Mouse (Mus musculus) liver, embryonic 16.5 days (tissue): ENCODE measurements around the gene Qrich1. TPM values are rescaled to one million over a fixed set of nuclear protein-coding genes. Genes with fewer than 3 reads are reported as not detected.

Experiments used
- ATAC-seq: fragments of 200-750 bp; cut with Nextera tagmentation; 2 replicates; pipeline ENCODE4 v1.8.0; 2017; ENCODE audit warnings: low read depth, mild to moderate bottlenecking, moderate number of reproducible peaks, moderate library complexity
- H3K27ac ChIP-seq: fragments of 300-500 bp; sonication (generic); 2 replicates; pipeline ENCODE4 v1.5.1; 2014; ENCODE audit warnings: mild to moderate bottlenecking, low read length
- H3K27me3 ChIP-seq: fragments of 300-500 bp; sonication (generic); 2 replicates; pipeline ENCODE4 v1.6.1; 2014; ENCODE audit warnings: low read depth, low read length, mixed read lengths; ENCODE audit not compliant: control insufficient read depth, insufficient read depth
- H3K36me3 ChIP-seq: fragments of 300-500 bp; sonication (generic); 2 replicates; pipeline ENCODE4 v1.6.1; 2014; ENCODE audit warnings: mild to moderate bottlenecking; ENCODE audit not compliant: control insufficient read depth, insufficient read depth
- H3K4me1 ChIP-seq: fragments of 300-500 bp; sonication (generic); 2 replicates; pipeline ENCODE4 v1.6.1; 2014; ENCODE audit warnings: low read depth, low read length, mixed read lengths; ENCODE audit not compliant: control insufficient read depth
- H3K4me2 ChIP-seq: fragments of 300-500 bp; sonication (generic); 2 replicates; pipeline ENCODE4 v1.6.1; 2014; ENCODE audit warnings: low read depth, low read length, mixed read lengths
- H3K4me3 ChIP-seq: fragments of 300-500 bp; sonication (generic); 2 replicates; pipeline ENCODE4 v1.5.1; 2014; ENCODE audit warnings: low read depth, mild to moderate bottlenecking, low read length
- H3K9ac ChIP-seq: fragments of 300-500 bp; sonication (generic); 2 replicates; pipeline ENCODE4 v1.6.1; 2014; ENCODE audit warnings: low read depth, low read length
- H3K9me3 ChIP-seq: fragments of 300-500 bp; sonication (generic); replicated peaks from 2 replicates; pipeline ENCODE4 v1.6.1; 2016; ENCODE audit warnings: low read length; ENCODE audit not compliant: control insufficient read depth
- WGBS: fragments of 180-500 bp; shearing (Covaris S2); extraction: QIAGEN DNeasy Blood & Tissue Kit; methylation state at CpG from one replicate; pipeline ENCODE4 v1.1.7; 2014; ENCODE audit not compliant: insufficient replicate concordance; 5-methylcytosine and 5-hydroxymethylcytosine counted together
- polyA plus RNA-seq: library from polyadenylated mRNA; unstranded; fragments of >200 nt; fragmentation: Nextera tagmentation; extraction: Ambion mirVana; gene quantifications from 2 replicates; pipeline ENCODE4 v1.2.1, GENCODE M21; 2015

The Qrich1 gene
- polyA plus RNA-seq, 1 experiment from 2014 or later = 44.2 TPM

- peaks cover 32% of the 10 kb centered on the region for H3K36me3 ChIP-seq
- peak within 1 kb of the TSS; percentile 100 for H3K4me3 ChIP-seq
- H3K4me2 ChIP-seq = peak within 1 kb of the TSS; percentile 90
Observed at GRCm38 (mm10) chr9:108490559-108491285, 25.9 kb upstream of the Qrich1 start, which contains the start of gene Usp19. TSS of gene Usp19 (plus strand) at chr9:108490602.

DNA sequence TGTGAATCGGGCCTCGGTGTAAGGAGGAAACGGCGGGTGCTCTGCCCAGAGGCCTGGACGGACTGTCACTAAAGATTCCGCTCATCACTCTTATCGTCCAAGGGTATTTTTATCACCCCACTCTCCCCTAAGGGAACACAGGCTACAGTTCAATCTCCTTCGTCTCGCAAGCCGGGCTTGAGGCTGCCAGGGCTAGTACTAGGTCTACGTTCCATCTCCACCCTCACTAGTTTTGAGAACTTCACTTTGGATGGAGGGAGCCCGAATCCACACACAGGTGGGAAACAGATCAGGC, 25.4 kb upstream of the Qrich1 start:
- no peak; the same call in 1 of the 2 replicates for ATAC-seq
- Histone ChIP-seq H3K9ac (peak overlapping the region; percentile 97), H3K27me3 (no peaks in the 10 kb centered on the region), H3K9me3 (no peaks in the 10 kb centered on the region), H3K4me1 (peaks cover 18% of the 10 kb centered on the region), H3K4me3 (peak overlapping the region; percentile 100), H3K36me3 (peaks cover 37% of the 10 kb centered on the region), H3K27ac (peak overlapping the region; percentile 97), H3K4me2 (peak overlapping the region; percentile 90)
- WGBS = 4% methylated on average over 12 of the region's 12 CpGs

More at GRCm38 (mm10) chr9:108490559-108491285, 25.9 kb upstream of the Qrich1 start, which contains the start of gene Usp19:
- Histone ChIP-seq H3K9ac (peak within 1 kb of the TSS; percentile 97), H3K27ac (peak within 1 kb of the TSS; percentile 97), H3K4me1 (peaks cover 18% of the 10 kb centered on the region), H3K27me3 (no peaks in the 10 kb centered on the region), H3K9me3 (no peaks in the 10 kb centered on the region)
- WGBS = 0% methylated on average over 69 of the region's 69 CpGs
- ATAC-seq = peak; percentile 91

DNA sequence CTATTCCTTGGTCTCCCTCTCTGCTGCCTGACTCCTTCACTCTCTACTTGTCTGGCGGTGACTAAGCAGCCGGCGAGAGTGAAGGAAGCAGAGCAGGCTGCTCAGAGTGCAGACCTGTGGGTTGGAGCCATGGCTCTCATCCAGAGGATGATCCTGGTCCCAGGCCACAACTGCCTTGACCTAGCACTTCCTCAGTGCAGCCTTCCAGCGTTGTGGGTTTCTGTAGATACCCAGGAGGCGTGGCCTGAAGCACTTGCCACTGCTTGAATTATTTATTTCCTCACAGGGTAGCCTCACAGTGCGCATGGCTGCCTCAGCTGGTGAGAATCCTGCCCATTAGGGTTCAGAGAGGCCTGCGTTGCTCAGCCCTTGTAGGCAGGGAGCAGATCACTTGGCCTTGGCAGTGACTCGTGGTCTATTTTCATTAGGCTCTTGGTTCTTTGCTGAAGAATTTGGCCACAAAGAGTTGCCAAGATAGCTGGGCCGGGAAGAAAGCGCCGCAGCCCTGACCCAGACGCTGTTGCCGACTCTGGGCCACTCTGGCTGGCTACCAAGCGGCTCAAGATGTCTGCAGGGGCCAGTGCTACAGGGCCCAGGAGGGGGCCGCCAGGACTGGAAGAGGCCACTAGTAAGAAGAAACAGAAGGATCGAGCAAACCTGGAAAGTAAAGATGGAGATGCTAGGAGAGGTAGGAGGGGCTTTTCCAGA, 24.4 kb upstream of the Qrich1 start:
- WGBS = 66% methylated on average over 16 of the region's 16 CpGs
- Histone ChIP-seq H3K27ac (peak overlapping the region; percentile 97), H3K4me3 (peak overlapping the region; percentile 100), H3K9ac (peak overlapping the region; percentile 97), H3K4me1 (peaks cover 18% of the 10 kb centered on the region), H3K27me3 (no peaks in the 10 kb centered on the region), H3K4me2 (peak overlapping the region; percentile 90), H3K36me3 (peaks cover 47% of the 10 kb centered on the region), H3K9me3 (no peaks in the 10 kb centered on the region)
- ATAC-seq = no peak

DNA sequence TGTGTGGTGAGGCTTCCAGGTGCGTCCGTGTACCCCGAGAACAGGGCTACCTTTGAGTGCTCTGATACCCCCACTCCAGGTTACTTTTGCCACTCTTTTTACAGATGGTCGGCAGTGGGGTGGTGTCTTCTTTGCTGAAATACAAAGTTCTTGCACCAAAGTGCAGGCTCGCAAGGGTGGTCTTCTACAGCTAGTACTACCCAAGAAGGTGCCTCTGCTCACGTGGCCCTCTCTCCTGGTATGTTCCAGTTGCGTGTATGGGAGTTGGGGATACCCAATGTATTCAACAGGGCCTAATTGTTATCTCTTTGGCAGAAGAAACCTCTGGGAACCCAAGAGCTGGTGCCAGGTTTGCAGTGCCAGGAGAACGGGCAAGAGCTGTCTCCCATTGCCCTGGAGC, 23.4 kb upstream of the Qrich1 start:
- Histone ChIP-seq H3K36me3 (peaks cover 57% of the 10 kb centered on the region), H3K4me2 (no peak overlapping the region)
- WGBS = 88% methylated on average over 8 of the region's 8 CpGs

DNA sequence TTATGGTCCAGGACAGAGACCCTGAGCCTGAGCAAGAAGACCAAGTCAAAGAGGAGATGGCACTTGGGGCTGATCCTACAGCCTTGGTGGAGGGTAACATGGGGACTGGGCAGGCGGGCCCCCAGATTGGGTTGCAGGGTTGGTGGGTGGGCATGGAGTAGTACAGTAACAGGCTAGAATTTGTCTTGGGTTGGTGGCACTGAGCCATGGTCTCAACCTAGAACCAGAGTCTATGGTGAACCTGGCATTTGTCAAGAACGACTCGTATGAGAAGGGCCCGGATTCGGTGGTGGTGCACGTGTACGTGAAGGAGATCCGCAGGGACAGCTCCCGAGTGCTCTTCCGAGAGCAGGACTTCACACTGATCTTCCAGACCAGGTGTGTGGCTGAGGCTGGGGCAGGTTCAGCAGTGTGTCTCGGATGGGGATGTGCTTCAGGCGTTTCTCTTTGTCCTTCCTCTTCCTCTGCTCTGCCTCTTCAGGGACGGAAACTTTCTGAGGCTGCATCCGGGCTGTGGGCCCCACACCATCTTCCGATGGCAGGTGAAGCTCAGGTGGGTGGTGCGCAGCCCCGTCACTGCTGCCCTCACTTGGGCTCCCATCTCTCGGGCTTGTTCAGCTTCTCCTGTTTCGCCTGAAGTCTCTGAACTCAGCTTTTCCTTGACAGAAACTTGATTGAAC, 22.3 kb upstream of the Qrich1 start:
- no peak overlapping the region for H3K4me3 ChIP-seq
- H3K4me1 ChIP-seq = peaks cover 18% of the 10 kb centered on the region
- no peaks in the 10 kb centered on the region for H3K9me3 ChIP-seq
- peaks cover 68% of the 10 kb centered on the region for H3K36me3 ChIP-seq
- H3K4me2 ChIP-seq = no peak overlapping the region
- 90% methylated on average over 19 of the region's 19 CpGs for WGBS
- H3K27me3 ChIP-seq = no peaks in the 10 kb centered on the region
- ATAC-seq = no peak
- no peak overlapping the region for H3K9ac ChIP-seq
- H3K27ac ChIP-seq = no peak overlapping the region

More for the DNA sequence above, 23.4 kb upstream of the Qrich1 start:
- Histone ChIP-seq H3K9ac (no peak overlapping the region), H3K4me3 (no peak overlapping the region), H3K27me3 (no peaks in the 10 kb centered on the region), H3K27ac (no peak overlapping the region), H3K4me1 (peaks cover 18% of the 10 kb centered on the region), H3K9me3 (no peaks in the 10 kb centered on the region)
- no peak for ATAC-seq

DNA sequence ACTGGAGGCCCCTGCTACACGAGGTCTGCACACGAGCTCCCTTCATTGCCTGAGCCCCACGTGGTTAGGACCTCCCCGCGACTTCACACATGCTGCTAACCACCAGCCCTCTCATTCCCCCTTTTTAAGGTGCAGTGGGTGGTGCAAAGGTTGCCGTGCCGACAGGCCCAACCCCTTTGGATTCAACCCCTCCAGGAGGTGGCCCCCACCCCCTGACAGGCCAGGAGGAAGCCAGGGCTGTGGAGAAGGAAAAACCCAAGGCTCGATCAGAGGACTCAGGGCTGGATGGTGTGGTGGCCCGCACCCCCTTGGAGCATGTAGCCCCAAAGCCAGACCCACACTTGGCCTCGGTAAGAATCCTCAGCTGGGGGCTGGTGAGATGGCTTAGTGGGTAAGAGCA, 21.7 kb upstream of the Qrich1 start:
- 75% methylated on average over 10 of the region's 10 CpGs for WGBS
- Histone ChIP-seq H3K4me3 (no peak overlapping the region), H3K9me3 (no peaks in the 10 kb centered on the region), H3K36me3 (peaks cover 74% of the 10 kb centered on the region), H3K9ac (no peak overlapping the region), H3K27ac (no peak overlapping the region), H3K27me3 (no peaks in the 10 kb centered on the region), H3K4me2 (no peak overlapping the region), H3K4me1 (peaks cover 17% of the 10 kb centered on the region)
- ATAC-seq = no peak

- peaks cover 77% of the 10 kb centered on the region for H3K36me3 ChIP-seq
- H3K27ac ChIP-seq = no peak overlapping the region
- no peak overlapping the region for H3K4me2 ChIP-seq
- 88% methylated on average over 7 of the region's 7 CpGs for WGBS
- no peaks in the 10 kb centered on the region for H3K27me3 ChIP-seq
- no peak for ATAC-seq
- no peak overlapping the region for H3K9ac ChIP-seq
- H3K4me3 ChIP-seq = no peak overlapping the region
- no peaks in the 10 kb centered on the region for H3K4me1 ChIP-seq
- H3K9me3 ChIP-seq = no peaks in the 10 kb centered on the region
Observed at GRCm38 (mm10) chr9:108499231-108499630, 17.4 kb upstream of the Qrich1 start.

GRCm38 (mm10) chr9:108499943-108500342, 16.7 kb upstream of the Qrich1 start:
- Histone ChIP-seq H3K27me3 (no peaks in the 10 kb centered on the region), H3K4me1 (no peaks in the 10 kb centered on the region), H3K27ac (no peak overlapping the region), H3K36me3 (peaks cover 70% of the 10 kb centered on the region), H3K4me3 (no peak overlapping the region), H3K4me2 (no peak overlapping the region), H3K9me3 (no peaks in the 10 kb centered on the region), H3K9ac (no peak overlapping the region)
- WGBS = 91% methylated on average over 15 of the region's 15 CpGs
- no peak for ATAC-seq

GRCm38 (mm10) chr9:108506901-108507300, 9.7 kb upstream of the Qrich1 start:
- Histone ChIP-seq H3K4me3 (peak overlapping the region; percentile 89), H3K27me3 (no peaks in the 10 kb centered on the region), H3K27ac (no peak overlapping the region), H3K9me3 (no peaks in the 10 kb centered on the region), H3K9ac (no peak overlapping the region), H3K4me1 (peaks cover 14% of the 10 kb centered on the region), H3K4me2 (peak overlapping the region; percentile 91), H3K36me3 (peaks cover 6% of the 10 kb centered on the region)
- WGBS = 80% methylated on average over 7 of the region's 7 CpGs
- ATAC-seq = no peak
